Mouse (Mus musculus): ENCODE data around the gene Tbc1d17. TPM values are rescaled to one million over a fixed set of nuclear protein-coding genes. Genes with fewer than 3 reads are reported as not detected.
A peak's percentile ranks its signal among the peaks of the same experiment; 100 is the strongest.
"Not testable (repeated sequence)": the region's sequence is repeated elsewhere in the genome, so short reads cannot be mapped to it uniquely, and the experiment has no call there.

The Tbc1d17 gene
- polyA plus RNA-seq, 1 experiment from 2014 or later = 73.6 TPM

DNA sequence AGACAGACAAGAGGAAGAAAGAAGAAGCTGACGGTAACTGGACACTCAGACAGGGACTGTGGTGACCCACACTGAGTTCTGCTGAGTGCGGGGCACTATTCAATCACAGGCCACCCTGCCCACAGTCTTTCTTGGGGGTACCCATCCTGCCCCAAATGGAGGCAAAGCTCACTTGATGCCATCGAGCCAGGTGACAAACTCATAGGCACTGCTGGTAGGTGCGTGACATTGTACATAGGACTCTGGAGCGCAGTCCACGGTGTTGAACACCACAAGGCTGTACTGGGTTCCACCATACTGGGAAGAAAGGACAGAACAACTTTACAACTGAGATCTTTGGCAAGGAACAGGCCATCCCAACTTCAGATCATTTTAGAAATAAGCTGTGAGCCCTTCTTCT lies 42.7 kb upstream of the Tbc1d17 start:
- no peaks in the 10 kb centered on the region for H3K9me3 ChIP-seq (ENCODE audit: control insufficient read depth, low read length)
- WGBS = 11% methylated on average over 6 of the region's 6 CpGs
- peaks cover 27% of the 10 kb centered on the region for H3K4me1 ChIP-seq (ENCODE audit: control insufficient read depth, insufficient read depth, low read length)
- H3K36me3 ChIP-seq (ENCODE audit: control insufficient read depth, insufficient read depth, low read length) = no peaks in the 10 kb centered on the region
- ATAC-seq = peak; percentile 29; the same call in 1 of the 2 replicates
- peak overlapping the region; percentile 87 for H3K4me3 ChIP-seq (ENCODE audit: low read length)
- peak overlapping the region; percentile 88 for H3K4me2 ChIP-seq (ENCODE audit: low read depth, low read length)
- no peaks in the 10 kb centered on the region for H3K27me3 ChIP-seq (replicated peaks; ENCODE audit: control insufficient read depth, insufficient read depth, low read length)
- H3K27ac ChIP-seq (ENCODE audit: low read length) = peak overlapping the region; percentile 93
- peak overlapping the region; percentile 93 for H3K9ac ChIP-seq (ENCODE audit: low read depth, low read length)

DNA sequence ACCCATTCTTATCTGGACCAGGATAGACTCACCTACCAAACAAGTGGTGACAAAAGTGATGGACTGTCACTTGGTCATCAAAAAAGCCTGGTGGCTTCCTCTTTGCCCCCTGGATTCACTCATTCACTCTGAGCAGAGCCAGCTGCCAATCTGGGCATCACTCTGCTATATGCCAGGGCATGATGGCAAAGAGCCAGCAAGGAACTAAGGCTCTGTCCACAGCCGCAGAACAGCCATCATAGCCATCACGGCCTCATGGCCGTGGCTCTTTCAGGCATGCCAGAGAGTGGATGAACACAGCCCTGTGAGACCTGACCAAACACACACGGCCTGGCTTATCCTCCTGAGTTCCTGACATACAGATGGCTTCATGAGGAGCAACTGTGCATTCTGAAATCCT lies 41.9 kb upstream of the Tbc1d17 start:
- Histone ChIP-seq H3K27me3 (replicated peaks; ENCODE audit: control insufficient read depth, insufficient read depth, low read length) (no peaks in the 10 kb centered on the region), H3K27ac (ENCODE audit: low read length) (no peak overlapping the region), H3K4me3 (ENCODE audit: low read length) (peak overlapping the region; percentile 87; the same call in 1 of the 2 replicates), H3K36me3 (ENCODE audit: control insufficient read depth, insufficient read depth, low read length) (no peaks in the 10 kb centered on the region), H3K9ac (ENCODE audit: low read depth, low read length) (peak overlapping the region; percentile 27; the same call in 1 of the 2 replicates), H3K9me3 (ENCODE audit: control insufficient read depth, low read length) (no peaks in the 10 kb centered on the region), H3K4me1 (ENCODE audit: control insufficient read depth, insufficient read depth, low read length) (peaks cover 24% of the 10 kb centered on the region), H3K4me2 (ENCODE audit: low read depth, low read length) (peak overlapping the region; percentile 15)
- 82% methylated on average over 4 of the region's 4 CpGs for WGBS
- ATAC-seq = no peak

DNA sequence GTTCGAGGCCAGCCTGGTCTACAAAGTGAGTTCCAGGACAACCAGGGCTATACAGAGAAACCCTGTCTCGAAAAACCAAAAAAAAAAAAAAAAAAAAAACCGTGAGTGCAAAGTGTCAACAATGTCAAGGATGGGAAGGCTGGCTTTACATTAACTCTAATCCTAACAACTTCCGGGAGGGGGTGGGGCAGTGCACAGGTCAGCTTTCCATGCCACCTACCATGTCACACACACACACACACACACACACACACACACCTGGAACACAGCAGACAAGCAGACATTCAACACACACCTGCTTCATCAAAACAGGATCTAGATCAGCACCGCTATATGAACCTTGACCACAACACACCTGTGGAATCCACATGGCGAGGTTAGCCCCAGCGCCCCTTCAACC lies 41.3 kb upstream of the Tbc1d17 start:
- H3K9ac ChIP-seq (ENCODE audit: low read depth, low read length) = 0 out of 2 replicates have a peak overlapping the region, but pooled peaks have one; percentile 27
- no peak overlapping the region for H3K27ac ChIP-seq (ENCODE audit: low read length)
- H3K36me3 ChIP-seq (ENCODE audit: control insufficient read depth, insufficient read depth, low read length) = no peaks in the 10 kb centered on the region
- no peaks in the 10 kb centered on the region for H3K27me3 ChIP-seq (replicated peaks; ENCODE audit: control insufficient read depth, insufficient read depth, low read length)
- 75% methylated on average over 6 of the region's 7 CpGs for WGBS
- H3K4me3 ChIP-seq (ENCODE audit: low read length) = no peak overlapping the region
- no peak overlapping the region for H3K4me2 ChIP-seq (ENCODE audit: low read depth, low read length)
- H3K9me3 ChIP-seq (ENCODE audit: control insufficient read depth, low read length) = no peaks in the 10 kb centered on the region
- ATAC-seq = no peak
- H3K4me1 ChIP-seq (ENCODE audit: control insufficient read depth, insufficient read depth, low read length) = peaks cover 23% of the 10 kb centered on the region

DNA sequence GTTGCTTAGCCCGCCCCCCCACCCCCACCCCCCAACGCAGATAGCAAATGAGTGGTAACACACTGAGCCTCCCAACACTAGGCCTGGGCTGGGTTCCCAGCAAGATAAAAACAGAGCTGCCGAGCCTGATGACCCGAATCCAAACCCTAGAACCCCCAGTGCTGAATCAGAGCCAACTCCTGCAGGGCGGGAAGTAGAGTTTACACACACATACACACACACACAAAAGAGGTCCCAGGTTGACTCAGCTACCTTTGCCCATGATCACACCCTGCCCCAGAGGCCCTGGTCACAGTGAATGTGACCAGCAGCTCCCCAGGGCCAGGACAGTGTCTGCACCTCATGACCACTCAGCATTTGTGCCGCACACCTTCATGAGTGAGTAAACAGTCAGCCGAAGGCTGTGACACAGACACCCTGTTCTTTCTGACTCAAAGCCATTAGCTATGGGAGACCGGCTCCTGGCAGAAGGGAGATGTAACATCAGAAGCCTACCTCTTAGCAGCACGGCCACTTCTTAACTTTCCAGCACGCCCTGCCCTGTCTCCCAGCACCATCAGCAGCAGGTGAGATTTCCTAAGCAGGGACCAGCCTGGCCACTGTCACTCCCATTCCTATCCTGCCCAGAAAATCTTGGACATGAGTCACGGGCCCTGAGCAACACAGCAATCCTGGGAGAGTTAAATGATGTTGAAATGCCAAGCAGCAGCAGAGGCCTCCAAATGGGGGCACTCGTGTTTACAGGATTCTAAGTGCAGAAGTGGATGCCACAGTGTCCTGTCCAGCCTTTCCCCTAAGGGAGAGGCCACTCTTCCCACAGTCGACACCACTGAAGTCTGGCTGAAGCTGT lies 39.6 kb upstream of the Tbc1d17 start:
- H3K27ac ChIP-seq (ENCODE audit: low read length) = no peak overlapping the region
- no peak for ATAC-seq

DNA sequence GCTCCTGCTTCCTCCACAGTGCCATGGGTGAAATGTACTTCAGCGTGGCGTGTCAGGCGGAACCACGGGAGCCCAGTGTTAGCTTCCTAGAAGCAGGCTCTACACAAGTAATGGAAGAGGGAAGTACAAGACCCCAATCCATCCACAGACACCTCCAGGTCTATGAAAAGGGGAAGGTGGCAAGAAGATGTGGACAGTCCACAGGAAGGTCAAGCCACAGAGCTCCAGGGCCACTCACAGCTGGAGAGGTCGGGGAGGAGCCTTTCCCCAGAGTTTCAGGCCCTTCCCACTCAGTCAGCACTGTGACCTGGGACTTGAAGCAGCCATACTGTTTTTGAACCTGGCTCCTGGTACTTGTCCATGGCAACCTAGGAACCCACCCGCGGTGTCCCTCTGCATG lies 38.1 kb upstream of the Tbc1d17 start:
- H3K4me3 ChIP-seq (ENCODE audit: low read length) = no peak overlapping the region
- no peak for ATAC-seq
- WGBS = 90% methylated on average over 7 of the region's 7 CpGs
- H3K4me2 ChIP-seq (ENCODE audit: low read depth, low read length) = no peak overlapping the region
- H3K27ac ChIP-seq (ENCODE audit: low read length) = no peak overlapping the region
- peaks cover 15% of the 10 kb centered on the region for H3K4me1 ChIP-seq (ENCODE audit: control insufficient read depth, insufficient read depth, low read length)
- H3K27me3 ChIP-seq (replicated peaks; ENCODE audit: control insufficient read depth, insufficient read depth, low read length) = no peaks in the 10 kb centered on the region
- peaks cover 19% of the 10 kb centered on the region for H3K36me3 ChIP-seq (ENCODE audit: control insufficient read depth, insufficient read depth, low read length)
- H3K9me3 ChIP-seq (ENCODE audit: control insufficient read depth, low read length) = no peaks in the 10 kb centered on the region
- no peak overlapping the region for H3K9ac ChIP-seq (ENCODE audit: low read depth, low read length)

More for the DNA sequence above, 39.6 kb upstream of the Tbc1d17 start:
- Histone ChIP-seq H3K4me1 (ENCODE audit: control insufficient read depth, insufficient read depth, low read length) (peaks cover 20% of the 10 kb centered on the region), H3K9me3 (ENCODE audit: control insufficient read depth, low read length) (no peaks in the 10 kb centered on the region), H3K27me3 (replicated peaks; ENCODE audit: control insufficient read depth, insufficient read depth, low read length) (no peaks in the 10 kb centered on the region), H3K9ac (ENCODE audit: low read depth, low read length) (no peak overlapping the region), H3K4me3 (ENCODE audit: low read length) (no peak overlapping the region), H3K36me3 (ENCODE audit: control insufficient read depth, insufficient read depth, low read length) (peaks cover 10% of the 10 kb centered on the region), H3K4me2 (ENCODE audit: low read depth, low read length) (no peak overlapping the region)
- 86% methylated on average over 13 of the region's 13 CpGs for WGBS

DNA sequence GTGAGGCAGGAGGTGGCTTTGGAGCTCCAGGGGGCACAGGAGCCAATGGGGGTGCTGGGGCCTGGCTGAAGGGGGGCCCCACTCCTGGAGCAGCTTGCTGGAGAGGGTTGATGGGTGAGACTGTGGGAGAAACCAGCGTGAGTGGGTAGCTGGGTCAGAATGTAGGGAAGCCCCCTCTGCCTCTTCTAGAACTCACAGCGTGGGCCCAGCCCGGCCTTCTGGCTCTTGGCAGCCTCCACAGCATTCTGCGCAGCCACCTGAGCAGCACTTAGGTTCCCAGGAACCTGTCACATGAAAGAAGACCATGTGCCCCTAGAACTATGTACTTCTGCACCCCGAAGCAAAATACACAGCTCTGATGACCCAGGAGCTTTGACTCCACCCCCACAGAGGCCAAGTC lies 35.8 kb upstream of the Tbc1d17 start:
- peaks cover 27% of the 10 kb centered on the region for H3K36me3 ChIP-seq (ENCODE audit: control insufficient read depth, insufficient read depth, low read length)
- WGBS = 98% methylated on average over 5 of the region's 5 CpGs

DNA sequence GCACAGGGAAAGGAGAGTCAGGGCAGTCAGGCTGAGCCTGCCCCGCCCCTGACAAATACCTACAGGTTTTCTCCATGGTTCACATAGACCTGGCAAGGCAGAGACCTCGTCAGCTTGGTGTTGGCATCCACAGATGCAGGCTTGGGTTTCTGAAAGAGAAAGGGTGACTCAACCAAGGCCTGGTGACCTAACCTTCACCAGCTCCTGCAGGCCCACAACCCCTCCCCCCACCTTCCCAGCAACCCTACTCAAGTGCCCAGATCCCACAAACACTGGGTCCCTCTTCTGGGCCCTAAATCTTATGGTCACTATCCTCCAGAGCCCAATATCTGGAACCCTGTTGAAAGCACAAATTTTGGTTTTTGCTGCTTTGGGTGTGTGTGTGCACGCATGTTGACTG lies 34.2 kb upstream of the Tbc1d17 start:
- WGBS = 92% methylated on average over 3 of the region's 3 CpGs
- Histone ChIP-seq H3K9ac (ENCODE audit: low read depth, low read length) (no peak overlapping the region), H3K27me3 (replicated peaks; ENCODE audit: control insufficient read depth, insufficient read depth, low read length) (no peaks in the 10 kb centered on the region), H3K9me3 (ENCODE audit: control insufficient read depth, low read length) (no peaks in the 10 kb centered on the region), H3K4me3 (ENCODE audit: low read length) (no peak overlapping the region), H3K36me3 (ENCODE audit: control insufficient read depth, insufficient read depth, low read length) (peaks cover 32% of the 10 kb centered on the region), H3K27ac (ENCODE audit: low read length) (no peak overlapping the region), H3K4me2 (ENCODE audit: low read depth, low read length) (no peak overlapping the region), H3K4me1 (ENCODE audit: control insufficient read depth, insufficient read depth, low read length) (no peaks in the 10 kb centered on the region)
- no peak for ATAC-seq

More for the DNA sequence above, 35.8 kb upstream of the Tbc1d17 start:
- ATAC-seq = no peak
- H3K4me3 ChIP-seq (ENCODE audit: low read length) = no peak overlapping the region
- no peaks in the 10 kb centered on the region for H3K4me1 ChIP-seq (ENCODE audit: control insufficient read depth, insufficient read depth, low read length)
- no peak overlapping the region for H3K9ac ChIP-seq (ENCODE audit: low read depth, low read length)
- no peak overlapping the region for H3K4me2 ChIP-seq (ENCODE audit: low read depth, low read length)
- H3K27me3 ChIP-seq (replicated peaks; ENCODE audit: control insufficient read depth, insufficient read depth, low read length) = no peaks in the 10 kb centered on the region
- no peaks in the 10 kb centered on the region for H3K9me3 ChIP-seq (ENCODE audit: control insufficient read depth, low read length)
- H3K27ac ChIP-seq (ENCODE audit: low read length) = no peak overlapping the region

DNA sequence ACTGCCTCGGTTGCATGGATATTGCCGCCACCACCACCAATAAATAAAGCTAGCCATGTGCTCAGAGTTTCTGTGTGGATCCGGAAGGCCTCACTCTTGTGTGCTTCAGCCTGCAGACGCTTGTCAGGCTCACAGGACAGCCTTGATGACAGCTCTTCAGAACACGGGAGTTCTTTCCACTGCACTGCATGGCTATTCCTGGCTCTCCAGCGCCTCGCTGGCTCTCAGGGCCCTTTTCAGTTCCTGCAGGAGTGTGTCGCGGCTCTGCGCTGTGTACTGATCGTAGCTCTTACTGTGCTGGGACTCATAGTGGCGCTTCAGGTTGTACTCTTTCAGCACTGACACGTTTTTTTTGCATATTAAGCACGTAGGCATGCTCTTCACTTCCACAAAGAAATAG lies 29.0 kb upstream of the Tbc1d17 start:
- H3K9ac ChIP-seq (ENCODE audit: low read depth, low read length) = no peak overlapping the region
- no peak for ATAC-seq
- H3K27me3 ChIP-seq (replicated peaks; ENCODE audit: control insufficient read depth, insufficient read depth, low read length) = no peaks in the 10 kb centered on the region
- H3K4me1 ChIP-seq (ENCODE audit: control insufficient read depth, insufficient read depth, low read length) = no peaks in the 10 kb centered on the region; the same call in 1 of the 2 replicates
- 88% methylated on average over 14 of the region's 14 CpGs for WGBS
- no peak overlapping the region for H3K4me2 ChIP-seq (ENCODE audit: low read depth, low read length)
- H3K4me3 ChIP-seq (ENCODE audit: low read length) = no peak overlapping the region
- no peak overlapping the region for H3K27ac ChIP-seq (ENCODE audit: low read length)
- peaks cover 23% of the 10 kb centered on the region for H3K36me3 ChIP-seq (ENCODE audit: control insufficient read depth, insufficient read depth, low read length)
- no peaks in the 10 kb centered on the region for H3K9me3 ChIP-seq (ENCODE audit: control insufficient read depth, low read length)

DNA sequence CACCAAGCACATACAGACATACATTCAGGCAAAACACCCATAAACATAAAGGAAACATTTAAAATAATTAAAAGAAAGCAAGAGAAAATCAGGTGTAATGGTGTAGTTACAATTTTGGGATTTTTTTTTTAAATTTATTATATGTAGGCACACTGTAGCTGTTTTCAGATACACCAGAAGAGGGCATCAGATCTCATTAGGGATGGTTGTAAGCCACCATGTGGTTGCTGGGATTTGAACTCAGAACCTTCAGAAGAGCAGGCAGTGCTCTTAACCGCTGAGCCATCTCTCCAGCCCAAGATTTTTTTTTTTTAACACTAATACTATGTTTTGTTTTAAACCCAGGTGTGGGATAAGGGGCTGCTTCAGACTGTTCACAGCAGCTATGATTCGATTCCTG lies 22.9 kb upstream of the Tbc1d17 start:
- not testable (repeated sequence) for H3K4me2 ChIP-seq (ENCODE audit: low read depth, low read length); H3K27me3 ChIP-seq (replicated peaks; ENCODE audit: control insufficient read depth, insufficient read depth, low read length); H3K27ac ChIP-seq (ENCODE audit: low read length); H3K4me3 ChIP-seq (ENCODE audit: low read length); H3K9me3 ChIP-seq (ENCODE audit: control insufficient read depth, low read length); H3K9ac ChIP-seq (ENCODE audit: low read depth, low read length); ATAC-seq; H3K36me3 ChIP-seq (ENCODE audit: control insufficient read depth, insufficient read depth, low read length)
- H3K4me1 ChIP-seq (ENCODE audit: control insufficient read depth, insufficient read depth, low read length) = peaks cover 22% of the 10 kb centered on the region
- 88% methylated on average over 2 of the region's 2 CpGs for WGBS

Data from intestine, embryonic 16.5 days (tissue).